Mouse (Mus musculus) ES-Bruce4 (cell line): ENCODE data around the gene Cdsn. TPM values are rescaled to one million over a fixed set of nuclear protein-coding genes. Genes with fewer than 3 reads are reported as not detected.

ENCODE experiments used
- H3K27ac ChIP-seq: 2 replicates; pipeline ENCODE4 v1.5.1; 2012; ENCODE audit warnings: low read length, inconsistent platforms; ENCODE audit not compliant: insufficient read depth
- H3K27me3 ChIP-seq: 2 replicates; pipeline ENCODE4 v1.6.1; 2012; ENCODE audit warnings: mild to moderate bottlenecking, low read length, inconsistent platforms; ENCODE audit not compliant: control insufficient read depth, poor library complexity, insufficient read depth, severe bottlenecking
- H3K36me3 ChIP-seq: 2 replicates; pipeline ENCODE4 v1.6.1; 2012; ENCODE audit warnings: inconsistent platforms, mild to moderate bottlenecking, low read length, moderate library complexity; ENCODE audit not compliant: control insufficient read depth, poor library complexity, insufficient read depth, severe bottlenecking
- H3K4me1 ChIP-seq: one replicate; pipeline ENCODE4 v1.8.1; 2011; ENCODE audit warnings: low read length; ENCODE audit not compliant: control insufficient read depth, insufficient read depth
- H3K4me3 ChIP-seq: 2 replicates; pipeline ENCODE4 v1.5.1; 2011; ENCODE audit warnings: low read depth, mild to moderate bottlenecking, low read length
- H3K9ac ChIP-seq: 2 replicates; pipeline ENCODE4 v1.6.1; 2012; ENCODE audit warnings: low read depth, mild to moderate bottlenecking, inconsistent platforms; ENCODE audit not compliant: poor library complexity, severe bottlenecking
- H3K9me3 ChIP-seq: replicated peaks from 2 replicates; pipeline ENCODE4 v1.6.1; 2012; ENCODE audit warnings: mild to moderate bottlenecking, low read length, inconsistent platforms; ENCODE audit not compliant: control insufficient read depth, poor library complexity, insufficient read depth, severe bottlenecking
- CTCF ChIP-seq: IDR thresholded peaks from one replicate; pipeline ENCODE4 v1.8.1; 2011; ENCODE audit warnings: low read depth, low read length
- EP300 ChIP-seq: IDR thresholded peaks from 2 replicates; pipeline ENCODE4 v1.6.1; 2011; ENCODE audit warnings: low read depth, low read length; ENCODE audit not compliant: insufficient read depth
- POLR2A ChIP-seq: IDR thresholded peaks from one replicate; pipeline ENCODE4 v1.8.1; 2011; ENCODE audit warnings: low read length; ENCODE audit not compliant: insufficient read depth
- polyA plus RNA-seq: library from polyadenylated mRNA; stranded (reverse); fragments of >200 nt; gene quantifications from 2 replicates; pipeline ENCODE4 v1.2.4, GENCODE M21; 2011; ENCODE audit warnings: low read depth; ENCODE audit not compliant: missing spikeins, insufficient read depth, insufficient read length

Cdsn gene
- polyA plus RNA-seq, 1 experiment, result not detected

GRCm38 (mm10) chr17:35588387-35588786 is 36.5 kb downstream of the Cdsn start:
- TF ChIP-seq CTCF (no peak), EP300 (no peak), POLR2A (no peak)
- H3K27ac ChIP-seq, result peak overlapping the region; percentile 55

DNA sequence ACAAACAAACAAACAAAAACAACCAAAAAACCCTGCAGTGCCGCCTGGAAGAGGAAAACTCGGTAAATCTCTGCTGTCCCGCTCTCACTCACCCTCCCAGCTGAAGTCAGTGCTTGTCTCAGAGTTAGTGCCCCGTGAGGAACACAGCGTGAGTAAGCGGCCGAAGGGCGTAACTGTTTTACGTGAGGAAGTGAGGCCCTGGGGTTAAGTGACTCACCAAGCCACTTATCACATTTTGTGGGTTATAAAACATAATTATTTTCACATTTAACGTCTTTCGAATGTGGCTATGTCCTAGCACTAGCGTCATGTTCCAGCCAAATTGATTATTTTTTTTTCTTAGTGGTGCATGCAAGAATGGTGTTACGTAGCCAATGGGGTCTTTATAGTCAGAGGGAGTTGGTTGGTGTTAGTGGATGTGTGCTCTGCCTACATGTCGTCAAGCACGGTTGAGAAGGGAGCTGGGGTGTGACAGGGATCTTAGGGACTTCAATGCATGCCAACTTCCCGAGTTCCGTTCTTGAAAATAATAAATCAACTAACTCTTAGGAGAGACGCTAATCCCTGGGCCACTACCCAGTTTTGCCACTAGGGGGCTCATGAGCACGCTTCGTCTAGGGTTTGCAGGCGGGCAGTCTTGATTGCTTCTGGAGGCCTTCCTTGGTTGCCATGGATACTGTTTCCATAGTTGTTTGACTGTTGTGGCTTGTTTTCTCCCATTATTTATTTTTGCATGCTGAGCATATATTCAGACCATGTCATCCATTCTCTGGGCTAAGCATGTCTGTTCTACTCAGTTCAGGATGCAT is 38.7 kb downstream of the Cdsn start:
- Histone ChIP-seq H3K36me3 (no peaks in the 10 kb centered on the region), H3K4me3 (no peak overlapping the region), H3K27ac (peak overlapping the region; percentile 1; the same call in 1 of the 2 replicates), H3K4me1 (peaks cover 5% of the 10 kb centered on the region), H3K9ac (no peak overlapping the region), H3K9me3 (no peaks in the 10 kb centered on the region), H3K27me3 (no peaks in the 10 kb centered on the region)
- TF ChIP-seq POLR2A, result no peak
- no peak for TF ChIP-seq EP300
- TF ChIP-seq CTCF, result peak; percentile 74

More at GRCm38 (mm10) chr17:35588387-35588786, 36.5 kb downstream of the Cdsn start:
- Histone ChIP-seq H3K36me3 (no peaks in the 10 kb centered on the region), H3K4me1 (peaks cover 5% of the 10 kb centered on the region), H3K9ac (no peak overlapping the region), H3K9me3 (no peaks in the 10 kb centered on the region), H3K4me3 (no peak overlapping the region), H3K27me3 (no peaks in the 10 kb centered on the region)

GRCm38 (mm10) chr17:35591219-35591578 is 39.3 kb downstream of the Cdsn start:
- no peak for TF ChIP-seq CTCF
- TF ChIP-seq EP300, result no peak
- no peak for TF ChIP-seq POLR2A
- no peak overlapping the region for H3K4me3 ChIP-seq
- no peak overlapping the region for H3K27ac ChIP-seq
- no peaks in the 10 kb centered on the region for H3K9me3 ChIP-seq
- no peaks in the 10 kb centered on the region for H3K36me3 ChIP-seq
- H3K4me1 ChIP-seq, result peaks cover 7% of the 10 kb centered on the region
- no peaks in the 10 kb centered on the region for H3K27me3 ChIP-seq
- H3K9ac ChIP-seq, result no peak overlapping the region

DNA sequence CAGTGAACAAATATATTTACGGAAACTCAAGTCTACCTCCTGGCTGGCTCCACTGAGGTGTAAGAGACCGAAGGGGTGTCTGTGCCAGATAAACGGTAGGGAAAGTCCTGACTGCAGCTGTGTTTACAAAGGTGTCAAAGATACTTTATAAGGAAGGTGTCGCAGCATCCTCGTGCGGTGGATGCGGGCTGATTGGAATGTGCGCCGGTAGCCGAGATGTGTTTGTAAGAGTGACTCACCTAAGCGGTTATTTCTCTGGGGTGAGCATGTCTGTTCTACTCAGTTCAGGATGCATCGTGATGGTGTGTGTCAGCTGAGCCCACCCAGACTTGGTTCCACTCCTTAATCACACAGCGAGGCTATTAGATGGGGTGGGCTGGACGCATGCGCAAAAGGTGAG is 39.8 kb downstream of the Cdsn start:
- H3K4me3 ChIP-seq, result peak overlapping the region; percentile 13; the same call in 1 of the 2 replicates
- no peaks in the 10 kb centered on the region for H3K27me3 ChIP-seq
- H3K9me3 ChIP-seq, result no peaks in the 10 kb centered on the region; the same call in 1 of the 2 replicates
- peak overlapping the region; percentile 19; the same call in 1 of the 2 replicates for H3K27ac ChIP-seq
- no peak for TF ChIP-seq CTCF
- TF ChIP-seq POLR2A, result no peak
- no peak for TF ChIP-seq EP300
- peaks cover 7% of the 10 kb centered on the region for H3K4me1 ChIP-seq
- peak overlapping the region; percentile 2; the same call in 1 of the 2 replicates for H3K9ac ChIP-seq
- no peaks in the 10 kb centered on the region for H3K36me3 ChIP-seq

- Histone ChIP-seq H3K27ac (peak overlapping the region; percentile 31; the same call in 1 of the 2 replicates), H3K4me3 (peak overlapping the region; percentile 13; the same call in 1 of the 2 replicates), H3K9me3 (no peaks in the 10 kb centered on the region; the same call in 1 of the 2 replicates), H3K36me3 (no peaks in the 10 kb centered on the region), H3K4me1 (peaks cover 7% of the 10 kb centered on the region), H3K9ac (peak overlapping the region; percentile 2; the same call in 1 of the 2 replicates), H3K27me3 (no peaks in the 10 kb centered on the region)
- TF ChIP-seq EP300, result no peak
Measured at GRCm38 (mm10) chr17:35592131-35592530, 40.2 kb downstream of the Cdsn start.

- no peak overlapping the region for H3K4me3 ChIP-seq
- no peaks in the 10 kb centered on the region; the same call in 1 of the 2 replicates for H3K9me3 ChIP-seq
- no peak overlapping the region; the same call in 1 of the 2 replicates for H3K9ac ChIP-seq
- H3K27me3 ChIP-seq, result no peaks in the 10 kb centered on the region
- H3K36me3 ChIP-seq, result no peaks in the 10 kb centered on the region
- peak overlapping the region; percentile 87 for H3K27ac ChIP-seq
- TF ChIP-seq POLR2A (no peak), EP300 (no peak), CTCF (no peak)
- H3K4me1 ChIP-seq, result peaks cover 7% of the 10 kb centered on the region
Measured at GRCm38 (mm10) chr17:35593786-35594185, 41.9 kb downstream of the Cdsn start.
